Mouse (Mus musculus) activated CD4-positive, CD25-positive, alpha-beta regulatory T cell, adult 4 months (primary cell): Measurements from ENCODE around the gene Zfp282. TPM values are rescaled to one million over a fixed set of nuclear protein-coding genes. Genes with fewer than 3 reads are reported as not detected.

Experiments
- polyA plus RNA-seq, 2 experiments: library from polyadenylated mRNA; unstranded; fragments of 100-300 nt; shearing (Covaris generic); gene quantifications; one replicate each; pipeline ENCODE4 v1.2.1; 2017

Zfp282 gene
- polyA plus RNA-seq, 2 experiments from 2014 or later = 2.8 TPM

Other genes with a start within 250 kb of the Zfp282 start
- 100 to 1,000 TPM; 160 to 172 TPM for gene Pdia4, start 63.8 kb upstream of the Zfp282 start, polyA plus RNA-seq
- gene Zfp786, start 46.3 kb upstream of the Zfp282 start, polyA plus RNA-seq = not detected
- gene Zfp398, start 41.5 kb upstream of the Zfp282 start, polyA plus RNA-seq = 10 to 100 TPM; 10.2 to 11.4 TPM
- 10 to 100 TPM; 14.6 to 15.2 TPM for gene Zfp212, start 43.3 kb downstream of the Zfp282 start, polyA plus RNA-seq
- gene Zfp956, start 76.2 kb downstream of the Zfp282 start, polyA plus RNA-seq = 10 to 100 TPM; 12.5 to 15.6 TPM
- 1 to 10 TPM; 5.1 to 5.3 TPM for gene Zfp777, start 171.7 kb downstream of the Zfp282 start, polyA plus RNA-seq
- gene Zfp746, start 209.4 kb downstream of the Zfp282 start, polyA plus RNA-seq = 1 to 10 TPM; 6.6 to 9.4 TPM